Mouse (Mus musculus) forebrain, embryonic 16.5 days (tissue): ENCODE data around the gene Slc38a9. TPM values are rescaled to one million over a fixed set of nuclear protein-coding genes. Genes with fewer than 3 reads are reported as not detected.

Source experiments
- ATAC-seq: fragments of 200-750 bp; cut with Nextera tagmentation; 2 replicates; pipeline ENCODE4 v1.8.0; 2017; ENCODE audit warnings: mild to moderate bottlenecking, moderate library complexity
- H3K27ac ChIP-seq: fragments of 300-500 bp; sonication (generic); 2 replicates; pipeline ENCODE4 v1.5.1; 2014; ENCODE audit warnings: low read length, control low read depth
- H3K27me3 ChIP-seq: fragments of 300-500 bp; sonication (generic); replicated peaks from 2 replicates; pipeline ENCODE4 v1.6.1; 2014; ENCODE audit warnings: low read length; ENCODE audit not compliant: control insufficient read depth, insufficient read depth
- H3K36me3 ChIP-seq: fragments of 300-500 bp; sonication (generic); 2 replicates; pipeline ENCODE4 v1.6.1; 2014; ENCODE audit not compliant: control insufficient read depth, insufficient read depth
- H3K4me1 ChIP-seq: fragments of 300-500 bp; sonication (generic); replicated peaks from 2 replicates; pipeline ENCODE4 v1.6.1; 2014; ENCODE audit warnings: low read length; ENCODE audit not compliant: control insufficient read depth, insufficient read depth
- H3K4me2 ChIP-seq: fragments of 300-500 bp; sonication (generic); 2 replicates; pipeline ENCODE4 v1.6.1; 2014; ENCODE audit warnings: mild to moderate bottlenecking, low read length, control low read depth
- H3K4me3 ChIP-seq: fragments of 300-500 bp; sonication (generic); replicated peaks from 2 replicates; pipeline ENCODE4 v1.5.1; 2014; ENCODE audit warnings: mild to moderate bottlenecking, low read length, control low read depth
- H3K9ac ChIP-seq: fragments of 300-500 bp; sonication (generic); replicated peaks from 2 replicates; pipeline ENCODE4 v1.6.1; 2014; ENCODE audit warnings: low read depth, low read length, control low read depth
- H3K9me3 ChIP-seq: fragments of 300-500 bp; sonication (generic); 2 replicates; pipeline ENCODE4 v1.6.1; 2016; ENCODE audit warnings: low read length; ENCODE audit not compliant: control insufficient read depth
- WGBS: fragments of 180-500 bp; shearing (Covaris S2); extraction: QIAGEN DNeasy Blood & Tissue Kit; methylation state at CpG from one replicate; pipeline ENCODE4 v1.1.7; 2014; 5-methylcytosine and 5-hydroxymethylcytosine counted together
- polyA plus RNA-seq: library from polyadenylated mRNA; unstranded; fragments of >200 nt; fragmentation: Nextera tagmentation; extraction: Ambion mirVana; gene quantifications from 2 replicates; pipeline ENCODE4 v1.2.1, GENCODE M21; 2015

Slc38a9 gene
- polyA plus RNA-seq, 1 experiment from 2014 or later: 28.7 TPM

- WGBS: 88% methylated on average over 9 of the region's 9 CpGs
- H3K27me3 ChIP-seq: no peaks in the 10 kb centered on the region
- no peak for ATAC-seq
- H3K4me2 ChIP-seq: no peak overlapping the region
- H3K4me3 ChIP-seq: no peak overlapping the region
- no peaks in the 10 kb centered on the region for H3K36me3 ChIP-seq
- H3K27ac ChIP-seq: no peak overlapping the region
- no peaks in the 10 kb centered on the region for H3K9me3 ChIP-seq
- no peaks in the 10 kb centered on the region for H3K4me1 ChIP-seq
- H3K9ac ChIP-seq: no peak overlapping the region
Measured at GRCm38 (mm10) chr13:112759364-112759763, 98.8 kb downstream of the Slc38a9 start.

GRCm38 (mm10) chr13:112759777-112760537, 99.4 kb downstream of the Slc38a9 start:
- Histone ChIP-seq H3K9ac (no peak overlapping the region), H3K27ac (no peak overlapping the region), H3K4me3 (no peak overlapping the region), H3K36me3 (no peaks in the 10 kb centered on the region), H3K4me2 (no peak overlapping the region), H3K9me3 (no peaks in the 10 kb centered on the region), H3K4me1 (no peaks in the 10 kb centered on the region), H3K27me3 (no peaks in the 10 kb centered on the region)
- WGBS: 72% methylated on average over 15 of the region's 15 CpGs
- peak; percentile 57; the same call in 1 of the 2 replicates for ATAC-seq

- no peak overlapping the region for H3K27ac ChIP-seq
- H3K36me3 ChIP-seq: no peaks in the 10 kb centered on the region
- H3K27me3 ChIP-seq: no peaks in the 10 kb centered on the region
- ATAC-seq: no peak
- WGBS: 46% methylated on average over 1 of the region's 1 CpGs
- no peak overlapping the region for H3K4me3 ChIP-seq
- H3K4me1 ChIP-seq: no peaks in the 10 kb centered on the region
- H3K9ac ChIP-seq: no peak overlapping the region
- H3K4me2 ChIP-seq: no peak overlapping the region
- H3K9me3 ChIP-seq: no peaks in the 10 kb centered on the region
Measured at GRCm38 (mm10) chr13:112760538-112760881, 100.0 kb downstream of the Slc38a9 start.

- Histone ChIP-seq H3K36me3 (no peaks in the 10 kb centered on the region), H3K9me3 (peaks cover 2% of the 10 kb centered on the region; the same call in 1 of the 2 replicates), H3K4me2 (no peak overlapping the region), H3K27me3 (no peaks in the 10 kb centered on the region), H3K9ac (no peak overlapping the region), H3K27ac (no peak overlapping the region), H3K4me3 (no peak overlapping the region), H3K4me1 (no peaks in the 10 kb centered on the region)
- no peak for ATAC-seq
- WGBS: 75% methylated on average over 1 of the region's 1 CpGs
Measured at GRCm38 (mm10) chr13:112761787-112762186, 101.2 kb downstream of the Slc38a9 start.

GRCm38 (mm10) chr13:112762548-112762947, 102.0 kb downstream of the Slc38a9 start:
- Histone ChIP-seq H3K27ac (no peak overlapping the region), H3K4me2 (no peak overlapping the region), H3K9me3 (peaks cover 7% of the 10 kb centered on the region), H3K36me3 (no peaks in the 10 kb centered on the region), H3K27me3 (no peaks in the 10 kb centered on the region), H3K9ac (no peak overlapping the region), H3K4me3 (no peak overlapping the region), H3K4me1 (no peaks in the 10 kb centered on the region)
- 88% methylated on average over 4 of the region's 4 CpGs for WGBS
- no peak for ATAC-seq

GRCm38 (mm10) chr13:112763531-112764091, 103.1 kb downstream of the Slc38a9 start:
- Histone ChIP-seq H3K4me1 (no peaks in the 10 kb centered on the region), H3K4me3 (no peak overlapping the region), H3K27me3 (no peaks in the 10 kb centered on the region), H3K9me3 (peaks cover 11% of the 10 kb centered on the region), H3K9ac (no peak overlapping the region), H3K4me2 (no peak overlapping the region), H3K36me3 (0 out of 2 replicates have a peak, but pooled peaks cover 2% of the 10 kb centered on the region), H3K27ac (no peak overlapping the region)
- WGBS: 87% methylated on average over 10 of the region's 10 CpGs
- ATAC-seq: no peak

GRCm38 (mm10) chr13:112764556-112764955, 104.0 kb downstream of the Slc38a9 start:
- no peak overlapping the region for H3K9ac ChIP-seq
- H3K36me3 ChIP-seq: 0 out of 2 replicates have a peak, but pooled peaks cover 2% of the 10 kb centered on the region
- no peak overlapping the region for H3K4me3 ChIP-seq
- no peak for ATAC-seq
- no peak overlapping the region for H3K4me2 ChIP-seq
- H3K27ac ChIP-seq: no peak overlapping the region
- no peaks in the 10 kb centered on the region for H3K27me3 ChIP-seq
- peaks cover 11% of the 10 kb centered on the region for H3K9me3 ChIP-seq
- WGBS: 81% methylated on average over 5 of the region's 5 CpGs
- H3K4me1 ChIP-seq: no peaks in the 10 kb centered on the region

GRCm38 (mm10) chr13:112765654-112766053, 105.1 kb downstream of the Slc38a9 start:
- 0 out of 2 replicates have a peak, but pooled peaks cover 2% of the 10 kb centered on the region for H3K36me3 ChIP-seq
- H3K9ac ChIP-seq: no peak overlapping the region
- 90% methylated on average over 3 of the region's 3 CpGs for WGBS
- H3K4me1 ChIP-seq: 0 out of 2 replicates have a peak, but pooled peaks cover 2% of the 10 kb centered on the region
- H3K4me2 ChIP-seq: no peak overlapping the region
- no peak for ATAC-seq
- H3K27ac ChIP-seq: no peak overlapping the region
- no peak overlapping the region for H3K4me3 ChIP-seq
- H3K27me3 ChIP-seq: no peaks in the 10 kb centered on the region
- H3K9me3 ChIP-seq: peaks cover 11% of the 10 kb centered on the region

- H3K9me3 ChIP-seq: peaks cover 11% of the 10 kb centered on the region
- H3K4me3 ChIP-seq: no peak overlapping the region
- no peak overlapping the region for H3K27ac ChIP-seq
- WGBS: 33% methylated on average over 11 of the region's 11 CpGs
- no peak overlapping the region for H3K4me2 ChIP-seq
- no peaks in the 10 kb centered on the region for H3K27me3 ChIP-seq
- 0 out of 2 replicates have a peak, but pooled peaks cover 2% of the 10 kb centered on the region for H3K36me3 ChIP-seq
- no peak for ATAC-seq
- H3K4me1 ChIP-seq: 0 out of 2 replicates have a peak, but pooled peaks cover 3% of the 10 kb centered on the region
- H3K9ac ChIP-seq: no peak overlapping the region
Measured at GRCm38 (mm10) chr13:112770528-112771328, 110.2 kb downstream of the Slc38a9 start.
